Mouse (Mus musculus) kidney, embryonic 14.5 days (tissue): ENCODE data around the gene Krtap4-1. TPM values are rescaled to one million over a fixed set of nuclear protein-coding genes. Genes with fewer than 3 reads are reported as not detected.
"Not testable (repeated sequence)": the region's sequence is repeated elsewhere in the genome, so short reads cannot be mapped to it uniquely, and the experiment has no call there.

Experiments used
- ATAC-seq: fragments of 200-750 bp; cut with Nextera tagmentation; 2 replicates; pipeline ENCODE4 v1.8.0; 2017; ENCODE audit warnings: moderate number of reproducible peaks, mild to moderate bottlenecking, moderate TSS enrichment, moderate library complexity; ENCODE audit not compliant: low FRiP score, low TSS enrichment
- H3K27ac ChIP-seq: fragments of 300-500 bp; sonication (generic); 2 replicates; pipeline ENCODE4 v1.5.1; 2014; ENCODE audit warnings: low read depth, mild to moderate bottlenecking, low read length, moderate library complexity, mixed read lengths
- H3K27me3 ChIP-seq: fragments of 300-500 bp; sonication (generic); 2 replicates; pipeline ENCODE4 v1.6.1; 2014; ENCODE audit warnings: mild to moderate bottlenecking, low read length; ENCODE audit not compliant: control insufficient read depth, insufficient read depth
- H3K36me3 ChIP-seq: fragments of 300-500 bp; sonication (generic); 2 replicates; pipeline ENCODE4 v1.6.1; 2014; ENCODE audit warnings: low read length, mixed read lengths; ENCODE audit not compliant: control insufficient read depth, insufficient read depth
- H3K4me1 ChIP-seq: fragments of 300-500 bp; sonication (generic); 2 replicates; pipeline ENCODE4 v1.6.1; 2014; ENCODE audit warnings: low read length, mixed read lengths; ENCODE audit not compliant: control insufficient read depth, insufficient read depth
- H3K4me2 ChIP-seq: fragments of 300-500 bp; sonication (generic); replicated peaks from 2 replicates; pipeline ENCODE4 v1.6.1; 2014; ENCODE audit warnings: low read depth, mild to moderate bottlenecking, low read length
- H3K4me3 ChIP-seq: fragments of 300-500 bp; sonication (generic); 2 replicates; pipeline ENCODE4 v1.5.1; 2014; ENCODE audit warnings: mild to moderate bottlenecking, low read length
- H3K9ac ChIP-seq: fragments of 300-500 bp; sonication (generic); 2 replicates; pipeline ENCODE4 v1.6.1; 2014; ENCODE audit warnings: low read depth, mild to moderate bottlenecking, low read length, moderate library complexity
- H3K9me3 ChIP-seq: fragments of 300-500 bp; sonication (generic); 2 replicates; pipeline ENCODE4 v1.6.1; 2016; ENCODE audit warnings: low read length; ENCODE audit not compliant: control insufficient read depth
- WGBS: fragments of 180-500 bp; shearing (Covaris S2); extraction: QIAGEN DNeasy Blood & Tissue Kit; methylation state at CpG from one replicate; pipeline ENCODE4 v1.1.7; 2014; 5-methylcytosine and 5-hydroxymethylcytosine counted together
- polyA plus RNA-seq: library from polyadenylated mRNA; unstranded; fragments of >200 nt; fragmentation: Nextera tagmentation; extraction: Ambion mirVana; gene quantifications from 2 replicates; pipeline ENCODE4 v1.2.1, GENCODE M21; 2014

Gene Krtap4-1
- polyA plus RNA-seq: not detected in 2 replicates

DNA sequence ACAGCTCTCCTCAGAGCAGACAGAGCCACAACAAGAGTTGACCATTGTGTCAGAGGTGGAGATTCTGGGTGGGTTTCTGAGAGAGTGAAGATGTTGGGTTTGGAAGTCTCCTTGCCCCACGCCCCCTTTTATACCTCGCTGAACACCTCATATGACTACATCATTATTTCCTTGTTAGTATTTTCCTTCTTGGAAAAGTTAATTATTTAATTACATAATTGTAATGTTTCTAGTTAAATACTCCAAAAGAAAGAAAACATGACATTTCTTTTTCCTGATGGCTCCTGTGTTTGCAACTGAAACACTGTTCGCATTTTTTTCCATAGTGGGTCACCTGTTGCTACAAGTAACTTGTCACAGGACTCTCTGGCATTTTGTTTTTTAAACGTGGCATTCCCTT is at the start of gene Krtap4-1:
Krtap4-1 (minus strand) TSS at position 101 of the 400 bp plus-strand sequence.
- WGBS: 87% methylated on average over 4 of the region's 4 CpGs
- no peak within 1 kb of the TSS for H3K4me3 ChIP-seq
- H3K4me2 ChIP-seq: no peak within 1 kb of the TSS
- H3K9ac ChIP-seq: no peak within 1 kb of the TSS
- no peaks in the 10 kb centered on the region for H3K27me3 ChIP-seq
- H3K27ac ChIP-seq: no peak within 1 kb of the TSS
- no peaks in the 10 kb centered on the region for H3K4me1 ChIP-seq
- ATAC-seq: no peak
- H3K36me3 ChIP-seq: no peaks in the 10 kb centered on the region
- no peaks in the 10 kb centered on the region for H3K9me3 ChIP-seq

DNA sequence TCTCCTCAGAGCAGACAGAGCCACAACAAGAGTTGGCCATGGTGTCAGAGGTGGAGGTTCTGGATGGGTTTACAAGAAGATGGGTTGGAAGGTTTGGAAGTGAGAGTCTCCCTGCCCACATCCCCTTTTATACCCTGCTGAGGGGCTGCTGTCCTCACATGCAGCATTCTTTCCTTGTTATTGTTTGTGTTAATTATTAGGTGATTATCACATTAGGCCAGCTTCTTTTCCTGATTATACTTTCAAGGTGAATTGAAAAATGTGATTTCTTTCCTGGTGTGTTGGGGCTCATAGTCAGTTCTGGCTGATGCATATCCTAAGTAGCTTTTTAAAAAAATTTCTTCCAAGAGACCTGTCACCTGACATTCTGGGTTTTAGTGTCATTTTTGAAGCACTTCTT is 37.8 kb upstream of the Krtap4-1 start, which contains the start of gene Krtap4-6:
Krtap4-6 (minus strand) TSS at position 101 of the 400 bp plus-strand sequence.
- Histone ChIP-seq H3K4me2 (no peak within 1 kb of the TSS), H3K27me3 (no peaks in the 10 kb centered on the region), H3K4me3 (no peak within 1 kb of the TSS), H3K9ac (no peak within 1 kb of the TSS), H3K36me3 (no peaks in the 10 kb centered on the region), H3K4me1 (no peaks in the 10 kb centered on the region), H3K27ac (no peak within 1 kb of the TSS), H3K9me3 (no peaks in the 10 kb centered on the region; the same call in 1 of the 2 replicates)
- ATAC-seq: no peak

DNA sequence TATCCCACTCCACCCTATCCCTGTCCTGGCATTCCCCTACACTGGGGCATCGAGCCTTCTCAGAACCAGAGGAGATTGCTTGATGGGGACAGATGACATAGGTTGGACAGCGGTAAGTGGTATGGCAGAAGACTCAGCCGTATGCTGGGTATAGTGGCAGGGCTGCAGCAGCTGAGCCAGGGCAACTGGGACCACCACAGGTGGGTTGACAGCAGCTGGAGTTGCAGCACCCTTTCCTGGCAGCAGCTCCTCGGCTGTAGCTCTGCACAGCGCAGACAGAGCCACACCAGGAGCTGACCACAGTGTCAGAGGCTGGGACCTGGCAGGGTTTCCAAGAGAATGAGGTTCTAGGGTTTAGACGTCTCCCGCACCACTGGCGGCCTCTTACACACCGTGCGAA is 34.8 kb upstream of the Krtap4-1 start:
- 81% methylated on average over 10 of the region's 10 CpGs for WGBS
- H3K27me3 ChIP-seq: no peaks in the 10 kb centered on the region
- no peak for ATAC-seq
- H3K4me2 ChIP-seq: no peak overlapping the region
- no peaks in the 10 kb centered on the region; the same call in 1 of the 2 replicates for H3K9me3 ChIP-seq
- H3K9ac ChIP-seq: no peak overlapping the region
- H3K27ac ChIP-seq: no peak overlapping the region
- no peaks in the 10 kb centered on the region for H3K4me1 ChIP-seq
- H3K4me3 ChIP-seq: no peak overlapping the region
- no peaks in the 10 kb centered on the region for H3K36me3 ChIP-seq

DNA sequence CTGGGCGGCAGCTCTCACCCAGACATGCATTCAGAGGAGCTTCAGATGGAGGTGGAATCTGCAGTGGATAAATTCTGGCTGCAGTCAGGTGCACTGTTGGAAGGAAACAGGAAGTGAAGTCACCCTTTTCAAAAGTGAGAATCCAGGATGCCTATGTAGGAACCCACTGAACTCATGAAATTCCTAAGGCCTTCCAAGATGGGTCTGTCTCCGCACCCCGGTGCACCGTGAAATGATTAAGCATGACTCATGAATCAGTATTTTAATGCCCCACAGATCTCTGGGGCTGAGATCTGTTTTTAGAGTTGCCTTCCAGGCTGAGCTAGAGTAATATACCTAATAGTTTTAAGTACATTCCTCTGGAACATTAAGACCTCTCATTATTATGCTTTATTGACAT is 31.2 kb upstream of the Krtap4-1 start:
- Histone ChIP-seq H3K4me3 (no peak overlapping the region), H3K4me1 (no peaks in the 10 kb centered on the region), H3K27me3 (no peaks in the 10 kb centered on the region), H3K9ac (no peak overlapping the region), H3K4me2 (no peak overlapping the region), H3K9me3 (no peaks in the 10 kb centered on the region; the same call in 1 of the 2 replicates), H3K27ac (no peak overlapping the region), H3K36me3 (no peaks in the 10 kb centered on the region)
- 74% methylated on average over 4 of the region's 4 CpGs for WGBS
- no peak for ATAC-seq

DNA sequence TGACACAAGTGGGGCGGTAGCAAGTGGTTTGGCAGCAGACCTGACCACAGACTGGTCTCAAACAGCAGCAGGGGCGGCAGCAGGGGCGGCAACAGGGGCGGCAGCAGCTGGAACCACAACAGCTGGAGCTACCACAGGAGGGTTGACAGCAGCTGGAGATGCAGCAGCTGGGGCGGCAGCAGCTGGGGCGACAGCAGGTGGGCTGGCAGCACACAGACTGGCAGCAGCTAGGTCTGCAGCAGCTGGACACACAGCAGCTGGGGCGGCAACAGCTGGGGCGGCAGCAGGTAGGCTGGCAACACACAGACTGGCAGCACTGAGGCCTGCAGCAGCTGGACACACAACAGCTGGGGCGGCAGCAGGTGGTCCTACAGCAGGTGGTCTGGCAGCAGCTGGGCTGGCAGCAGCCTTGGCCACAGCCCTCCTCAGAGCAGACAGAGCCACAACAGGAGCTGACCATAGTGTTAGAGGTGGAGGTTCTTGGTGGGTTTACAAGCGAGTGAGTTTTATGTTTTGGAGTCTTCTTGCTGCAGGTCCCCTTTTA is 30.5 kb upstream of the Krtap4-1 start, which contains the start of gene Gm11563:
Gm11563 (minus strand) TSS at position 494 of the 544 bp plus-strand sequence.
- H3K4me2 ChIP-seq, H3K27me3 ChIP-seq, H3K4me1 ChIP-seq, H3K4me3 ChIP-seq, ATAC-seq, H3K36me3 ChIP-seq, H3K9me3 ChIP-seq, H3K27ac ChIP-seq, H3K9ac ChIP-seq: not testable (repeated sequence)
- 56% methylated on average over 10 of the region's 10 CpGs for WGBS

DNA sequence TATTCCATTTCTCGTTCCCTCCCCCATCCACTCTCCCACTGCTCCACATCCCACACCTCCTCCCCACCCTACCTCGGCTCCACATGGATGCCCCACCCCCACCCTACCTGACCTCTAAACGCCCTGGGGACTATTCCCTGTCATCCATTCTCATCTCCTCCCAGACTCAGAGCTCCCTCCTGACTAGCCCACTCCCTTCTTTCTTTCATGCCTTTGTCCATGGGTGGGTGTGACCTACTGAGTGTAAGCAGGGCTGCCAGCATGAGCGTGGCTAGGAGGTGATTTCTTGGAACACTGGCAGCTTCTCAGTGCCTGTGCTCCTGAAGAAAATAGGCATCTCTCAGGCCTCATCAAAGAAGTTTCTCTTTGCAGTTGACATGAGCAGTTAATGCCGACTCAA is 29.0 kb upstream of the Krtap4-1 start:
- Histone ChIP-seq H3K4me1 (no peaks in the 10 kb centered on the region), H3K27me3 (no peaks in the 10 kb centered on the region), H3K4me2 (no peak overlapping the region), H3K27ac (no peak overlapping the region), H3K9ac (no peak overlapping the region), H3K9me3 (no peaks in the 10 kb centered on the region; the same call in 1 of the 2 replicates), H3K4me3 (no peak overlapping the region), H3K36me3 (no peaks in the 10 kb centered on the region)
- no peak for ATAC-seq
- 45% methylated on average over 5 of the region's 5 CpGs for WGBS

DNA sequence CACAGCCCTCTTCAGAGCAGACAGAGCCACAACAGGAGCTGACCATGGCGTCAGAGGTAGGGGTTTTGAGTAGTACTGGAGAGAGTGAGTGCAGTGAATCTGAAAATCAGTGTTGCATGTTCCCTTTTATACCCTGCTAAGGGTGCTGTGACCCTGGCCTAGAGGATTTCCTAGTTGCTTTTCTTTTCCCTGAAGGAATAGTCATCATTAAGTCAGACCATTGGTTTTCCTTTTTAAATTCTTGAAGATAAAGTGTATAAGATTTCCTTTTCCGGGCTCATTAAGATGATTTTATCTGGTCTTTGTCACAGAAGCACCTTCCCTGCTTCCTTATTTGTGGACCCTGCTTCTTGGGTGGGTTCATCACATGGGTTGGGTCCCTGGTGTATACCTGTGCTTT is 22.1 kb upstream of the Krtap4-1 start, which contains the start of gene Gm11555:
Gm11555 (minus strand) TSS at position 101 of the 400 bp plus-strand sequence.
- no peaks in the 10 kb centered on the region for H3K27me3 ChIP-seq
- H3K36me3 ChIP-seq: no peaks in the 10 kb centered on the region
- H3K4me2 ChIP-seq: no peak within 1 kb of the TSS
- no peak within 1 kb of the TSS for H3K27ac ChIP-seq
- H3K4me3 ChIP-seq: no peak within 1 kb of the TSS
- H3K9me3 ChIP-seq: no peaks in the 10 kb centered on the region
- H3K4me1 ChIP-seq: no peaks in the 10 kb centered on the region
- ATAC-seq: no peak
- H3K9ac ChIP-seq: no peak within 1 kb of the TSS
- 90% methylated on average over 2 of the region's 2 CpGs for WGBS

DNA sequence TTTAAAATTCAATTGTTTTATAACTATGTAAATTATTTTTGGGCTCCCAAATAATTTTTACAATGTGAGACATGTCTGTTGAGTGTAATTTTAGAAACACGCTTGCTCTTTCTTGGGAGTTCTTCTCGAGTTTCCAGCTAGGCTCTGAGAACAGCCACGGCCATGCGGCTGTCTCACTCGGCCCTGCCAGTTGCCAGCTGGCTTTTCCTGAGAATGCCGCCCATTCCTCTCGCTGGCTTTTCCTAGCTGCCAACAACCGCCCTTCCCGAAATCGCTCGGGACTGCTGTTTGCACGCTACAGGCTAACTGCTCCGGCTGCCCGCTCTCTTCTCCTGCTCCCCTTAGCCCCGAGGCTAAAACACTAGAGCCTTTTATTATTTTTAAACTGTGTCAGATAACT is 18.4 kb upstream of the Krtap4-1 start:
- Histone ChIP-seq H3K27me3 (no peaks in the 10 kb centered on the region), H3K27ac (no peak overlapping the region), H3K36me3 (no peaks in the 10 kb centered on the region), H3K9me3 (no peaks in the 10 kb centered on the region), H3K4me1 (no peaks in the 10 kb centered on the region), H3K4me3 (no peak overlapping the region), H3K4me2 (no peak overlapping the region), H3K9ac (no peak overlapping the region)
- no peak for ATAC-seq
- WGBS: 83% methylated on average over 15 of the region's 15 CpGs

DNA sequence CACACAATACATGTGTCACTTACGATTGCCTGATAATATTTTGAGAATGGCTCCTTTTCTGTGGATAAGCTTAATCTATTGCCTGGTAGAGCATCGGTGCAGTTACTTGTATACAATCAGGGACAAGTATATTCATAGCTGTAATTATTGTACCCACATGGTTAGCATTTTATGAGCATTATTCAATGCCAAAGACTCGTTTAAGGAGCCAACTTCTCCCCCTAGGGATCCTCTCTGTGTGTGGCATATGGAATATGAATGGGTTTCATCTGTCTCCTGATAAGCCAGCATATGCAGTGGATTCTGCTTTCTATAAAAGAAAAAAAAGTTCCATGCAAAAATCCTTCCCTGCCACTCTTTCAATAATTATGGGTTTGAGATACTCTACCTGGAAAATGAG is 16.3 kb upstream of the Krtap4-1 start:
- WGBS: 81% methylated on average over 3 of the region's 3 CpGs
- H3K4me2 ChIP-seq: no peak overlapping the region

More for the DNA sequence above, 16.3 kb upstream of the Krtap4-1 start:
- no peak overlapping the region for H3K4me3 ChIP-seq
- no peaks in the 10 kb centered on the region for H3K36me3 ChIP-seq
- no peak overlapping the region for H3K27ac ChIP-seq
- H3K9me3 ChIP-seq: no peaks in the 10 kb centered on the region
- no peak overlapping the region for H3K9ac ChIP-seq
- H3K27me3 ChIP-seq: no peaks in the 10 kb centered on the region
- no peaks in the 10 kb centered on the region for H3K4me1 ChIP-seq
- ATAC-seq: no peak
